Mouse (Mus musculus) cerebellum, adult 2 months (tissue): ENCODE data around the gene Sbf2. TPM values are rescaled to one million over a fixed set of nuclear protein-coding genes. Genes with fewer than 3 reads are reported as not detected.

ENCODE experiments used
- DNase-seq, 2 experiments: peaks; one replicate each; pipeline ENCODE4 v3.0.0; 2021
- H3K27ac ChIP-seq: fragments of 200-500 bp; 2 replicates; pipeline ENCODE4 v1.5.1; 2012; ENCODE audit warnings: low read length, control low read depth, inconsistent platforms; ENCODE audit not compliant: insufficient read depth
- H3K27me3 ChIP-seq: fragments of 200-500 bp; 2 replicates; pipeline ENCODE4 v1.6.1; 2012; ENCODE audit warnings: inconsistent platforms, mild to moderate bottlenecking, low read length, moderate library complexity; ENCODE audit not compliant: control insufficient read depth, insufficient read depth
- H3K4me1 ChIP-seq: fragments of 200-500 bp; 2 replicates; pipeline ENCODE4 v1.6.1; 2011; ENCODE audit warnings: low read length; ENCODE audit not compliant: control insufficient read depth, insufficient read depth
- H3K4me3 ChIP-seq: fragments of 200-500 bp; replicated peaks from 2 replicates; pipeline ENCODE3; 2011; ENCODE audit warnings: mild to moderate bottlenecking, low read depth, low read length, control low read depth; ENCODE audit not compliant: insufficient read depth
- CTCF ChIP-seq: fragments of 200-500 bp; IDR thresholded peaks from 2 replicates; pipeline ENCODE4 v1.5.1; 2011; ENCODE audit warnings: low read depth, mild to moderate bottlenecking, control low read depth, low read length, moderate library complexity, borderline replicate concordance; ENCODE audit not compliant: insufficient read depth
- POLR2A ChIP-seq: fragments of 200-500 bp; IDR thresholded peaks from 2 replicates; pipeline ENCODE4 v1.6.1; 2011; ENCODE audit warnings: low read length, control low read depth, borderline replicate concordance; ENCODE audit not compliant: insufficient read depth
- WGBS: fragments of 180-500 bp; shearing (Covaris S2); methylation state at CpG from one replicate; pipeline ENCODE4 v1.1.7; 2018; 5-methylcytosine and 5-hydroxymethylcytosine counted together
- polyA plus RNA-seq: library from polyadenylated mRNA; depleted of rRNA; stranded (reverse); fragments of >200 nt; gene quantifications from 2 replicates; pipeline ENCODE4 v1.2.3, GENCODE M21; 2012; rRNA removed

The Sbf2 gene
- polyA plus RNA-seq, 1 experiment, result 34.7 TPM

DNA sequence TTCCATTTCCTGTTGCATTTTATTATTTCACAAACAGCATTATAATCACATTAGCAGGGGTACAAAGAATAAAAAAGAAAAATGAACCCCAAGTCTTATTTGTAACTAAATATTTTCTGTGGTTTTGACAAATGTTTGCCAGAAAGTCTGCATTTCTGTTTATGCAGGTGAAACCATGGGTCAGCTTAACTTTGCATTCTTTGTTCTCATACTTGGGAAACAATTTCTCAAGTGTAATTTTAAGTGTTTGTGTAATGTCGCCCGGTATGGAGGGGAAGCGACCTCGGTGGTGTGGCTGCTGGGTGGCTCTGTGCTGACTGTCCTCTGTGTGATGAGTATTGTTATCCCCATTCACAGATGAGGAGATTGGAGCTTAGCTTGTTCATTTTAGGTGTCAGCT is 352.9 kb downstream of the Sbf2 start:
- no peak overlapping the region for H3K4me3 ChIP-seq
- no peak for TF ChIP-seq CTCF
- no peak for TF ChIP-seq POLR2A
- 86% methylated on average over 4 of the region's 4 CpGs for WGBS
- H3K27me3 ChIP-seq, result no peaks in the 10 kb centered on the region
- no peaks in the 10 kb centered on the region for H3K4me1 ChIP-seq
- no peak overlapping the region for H3K27ac ChIP-seq
- no peak for DNase-seq

DNA sequence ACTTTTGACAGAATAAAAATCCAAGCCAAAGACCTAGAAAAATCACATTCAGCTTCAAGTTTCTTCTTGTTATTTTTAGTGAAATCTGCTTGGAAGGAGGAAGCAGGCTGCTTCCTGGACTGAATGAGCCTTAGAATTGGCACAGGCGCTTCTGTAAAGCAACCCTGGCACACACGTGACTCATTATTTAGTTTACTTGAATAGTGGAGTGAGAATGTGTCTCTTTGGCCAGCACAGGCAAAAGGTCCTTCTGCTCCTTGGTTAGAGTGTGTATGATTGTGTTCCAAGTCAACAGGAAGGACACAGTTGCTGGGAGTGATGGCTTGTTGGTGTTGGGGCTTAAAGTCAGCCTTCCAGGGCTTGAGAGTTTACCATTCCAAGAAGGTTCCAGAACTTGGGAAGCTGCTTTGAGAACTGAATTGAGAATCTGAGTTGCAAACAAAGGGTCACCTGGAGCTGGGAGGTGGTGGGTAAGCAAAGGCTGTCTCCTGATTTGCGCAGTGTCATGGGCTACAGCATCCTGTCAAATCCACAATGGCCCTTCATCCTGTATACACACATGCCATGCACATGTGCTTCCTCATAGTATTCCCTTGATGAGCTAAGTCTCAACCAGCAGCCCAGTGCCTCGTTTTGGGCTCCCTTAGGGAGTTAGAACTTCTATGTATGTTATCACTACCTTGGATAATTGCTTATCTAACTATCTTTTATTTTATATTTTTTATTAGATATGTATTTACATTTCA is 354.6 kb downstream of the Sbf2 start:
- Histone ChIP-seq H3K27ac (peak overlapping the region; percentile 21; the same call in 1 of the 2 replicates), H3K27me3 (no peaks in the 10 kb centered on the region), H3K4me1 (no peaks in the 10 kb centered on the region), H3K4me3 (no peak overlapping the region)
- WGBS, result 65% methylated on average over 4 of the region's 4 CpGs
- TF ChIP-seq CTCF, result no peak
- TF ChIP-seq POLR2A, result no peak
- no peak for DNase-seq

DNA sequence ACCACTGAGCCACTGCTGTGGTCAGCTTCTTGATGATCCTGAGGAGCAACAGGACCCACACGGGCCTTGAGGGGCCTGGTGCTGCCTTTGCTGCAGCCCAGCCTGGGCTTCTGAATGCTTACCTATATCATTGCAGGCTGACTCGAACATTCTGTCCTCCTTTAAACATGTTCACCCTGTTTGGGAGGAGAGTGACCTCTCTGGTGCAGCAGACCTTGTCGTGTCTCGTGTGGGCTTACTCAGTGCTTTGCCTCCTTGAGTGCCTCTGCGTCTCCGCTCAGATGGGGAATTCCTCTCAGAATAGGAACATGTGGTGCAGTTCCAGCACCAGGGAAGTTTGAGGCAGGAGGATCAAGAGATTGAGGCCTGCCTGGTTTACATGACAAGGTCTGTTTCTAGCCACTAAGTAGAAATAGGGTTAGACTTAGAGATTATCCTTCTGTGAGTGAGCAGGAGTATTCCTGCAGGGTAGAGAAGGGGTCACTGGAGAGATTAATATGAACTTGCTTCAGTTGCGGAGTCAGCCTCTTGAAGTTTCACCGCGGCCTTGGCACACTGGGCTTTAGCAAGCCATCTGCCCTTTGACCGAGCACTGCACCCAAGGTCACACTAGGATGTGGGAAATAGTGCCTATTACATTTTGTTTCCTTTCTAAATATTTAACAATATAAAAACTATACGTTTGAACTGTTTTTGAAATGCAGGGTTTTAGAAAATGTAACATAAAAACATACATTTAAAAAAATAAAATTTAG is 356.3 kb downstream of the Sbf2 start:
- no peak for DNase-seq
- TF ChIP-seq CTCF, result no peak
- TF ChIP-seq POLR2A, result no peak
- Histone ChIP-seq H3K4me3 (no peak overlapping the region), H3K27ac (no peak overlapping the region), H3K27me3 (no peaks in the 10 kb centered on the region), H3K4me1 (no peaks in the 10 kb centered on the region)
- 86% methylated on average over 11 of the region's 11 CpGs for WGBS

Other genes with a start within 250 kb of the Sbf2 start
- 1.6 and 3.3 TPM in 2 replicates for gene Adm, start 12.7 kb upstream of the Sbf2 start, polyA plus RNA-seq
- 19.0 and 21.1 TPM in 2 replicates for gene Ampd3, start 153.3 kb upstream of the Sbf2 start, polyA plus RNA-seq
- 81.3 and 88.4 TPM in 2 replicates for gene Rnf141, start 229.5 kb upstream of the Sbf2 start, polyA plus RNA-seq
- 0.34 and 0.43 TPM in 2 replicates for gene Lyve1, start 248.3 kb upstream of the Sbf2 start, polyA plus RNA-seq